Mouse (Mus musculus) spleen, adult 2 months (tissue): ENCODE data around the gene Gm49380. TPM values are rescaled to one million over a fixed set of nuclear protein-coding genes. Genes with fewer than 3 reads are reported as not detected.

Experiments used
- DNase-seq, 2 experiments: peaks; one replicate each; pipeline versions ENCODE4 v3.0.0 to v3.0.0-alpha.2; 2012 to 2021; ENCODE audit warnings: low spot score in 2 of 2, low read depth in 1 of 2
- H3K27ac ChIP-seq: fragments of 200-500 bp; 2 replicates; pipeline ENCODE4 v1.5.1; 2012; ENCODE audit warnings: low read length, inconsistent platforms; ENCODE audit not compliant: insufficient read depth
- H3K27me3 ChIP-seq: fragments of 200-500 bp; 2 replicates; pipeline ENCODE4 v1.6.1; 2012; ENCODE audit warnings: mild to moderate bottlenecking, moderate library complexity, low read length, inconsistent platforms; ENCODE audit not compliant: control insufficient read depth, insufficient read depth
- H3K36me3 ChIP-seq: fragments of 200-500 bp; 2 replicates; pipeline ENCODE4 v1.6.1; 2012; ENCODE audit warnings: mild to moderate bottlenecking, low read length, inconsistent platforms; ENCODE audit not compliant: control insufficient read depth, insufficient read depth
- H3K4me1 ChIP-seq: fragments of 200-500 bp; 2 replicates; pipeline ENCODE4 v1.6.1; 2011; ENCODE audit warnings: inconsistent platforms; ENCODE audit not compliant: control insufficient read depth, insufficient read depth, insufficient read length
- H3K4me3 ChIP-seq: fragments of 200-500 bp; 2 replicates; pipeline ENCODE4 v1.5.1; 2011; ENCODE audit warnings: mild to moderate bottlenecking, inconsistent platforms; ENCODE audit not compliant: insufficient read depth, insufficient read length; ENCODE audit errors: extremely low read depth
- CTCF ChIP-seq: fragments of 200-500 bp; IDR thresholded peaks from 2 replicates; pipeline ENCODE4 v1.5.1; 2011; ENCODE audit warnings: mild to moderate bottlenecking, inconsistent platforms; ENCODE audit not compliant: insufficient read depth, insufficient read length, insufficient replicate concordance; ENCODE audit errors: extremely low read depth
- POLR2A ChIP-seq: fragments of 200-500 bp; IDR thresholded peaks from 2 replicates; pipeline ENCODE4 v1.6.1; 2011; ENCODE audit warnings: low read depth, low read length, inconsistent platforms
- WGBS: fragments of 180-500 bp; shearing (Covaris S2); methylation state at CpG from one replicate; pipeline ENCODE4 v1.1.7; 2018; 5-methylcytosine and 5-hydroxymethylcytosine counted together
- polyA plus RNA-seq: library from polyadenylated mRNA; depleted of rRNA; stranded (reverse); fragments of >200 nt; gene quantifications from 2 replicates; pipeline ENCODE4 v1.2.3, GENCODE M21; 2012

Gm49380 gene
- polyA plus RNA-seq, 1 experiment = not detected

DNA sequence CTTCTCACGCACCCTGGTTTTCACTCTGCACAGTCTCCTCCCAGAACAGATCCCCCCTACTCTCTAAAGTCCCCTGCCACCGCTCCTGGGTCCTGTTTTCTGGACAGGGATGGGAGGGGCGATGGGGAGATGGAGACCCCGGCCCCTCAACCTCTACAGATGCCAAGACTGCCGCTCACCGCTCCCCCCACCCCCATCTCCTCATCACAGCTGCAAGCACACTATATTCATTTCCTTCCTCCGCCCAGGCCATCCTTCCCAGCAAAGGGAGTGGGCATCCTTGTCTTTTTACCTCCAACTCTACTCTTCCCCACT is 17.9 kb upstream of the Gm49380 start:
- Histone ChIP-seq H3K36me3 (no peaks in the 10 kb centered on the region), H3K4me3 (no peak overlapping the region), H3K27me3 (peaks cover 9% of the 10 kb centered on the region), H3K4me1 (peaks cover 17% of the 10 kb centered on the region), H3K27ac (no peak overlapping the region; the same call in 1 of the 2 replicates)
- TF ChIP-seq CTCF (no peak), POLR2A (no peak)
- 44% methylated on average over 7 of the region's 7 CpGs for WGBS
- no peak for DNase-seq

DNA sequence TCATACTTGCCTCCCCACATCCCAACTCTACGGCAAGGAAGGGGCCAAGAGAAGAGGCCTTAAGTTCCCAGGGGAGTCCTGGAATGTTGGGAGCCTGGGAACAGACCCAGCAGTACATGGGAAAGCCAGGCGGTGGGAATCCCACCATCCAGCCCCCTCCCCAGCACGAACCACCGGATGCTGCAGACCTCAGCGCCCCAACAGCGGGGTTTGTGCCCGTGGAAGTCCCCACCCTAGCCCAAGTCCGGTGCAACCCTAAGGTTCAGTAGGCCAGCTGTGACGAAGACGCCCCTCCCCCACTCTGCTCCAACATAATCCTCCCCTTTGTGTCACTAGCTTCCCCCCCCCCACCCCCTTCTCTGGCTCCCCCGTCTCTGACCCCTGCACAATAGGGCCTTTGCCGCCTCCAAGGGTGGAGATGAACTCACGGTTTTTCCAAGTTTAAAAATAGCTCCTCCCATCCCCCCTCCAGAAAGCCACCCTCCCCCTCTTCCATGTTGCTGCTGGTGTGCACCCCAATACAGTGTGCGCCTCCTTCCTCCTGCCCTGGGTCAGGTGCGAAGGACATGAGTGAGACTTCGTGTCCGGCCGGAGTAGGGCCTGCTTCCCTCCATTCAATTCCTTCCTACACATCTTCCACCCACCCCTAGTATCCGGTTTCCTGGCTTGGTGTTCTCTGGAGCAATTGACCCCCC is 17.4 kb upstream of the Gm49380 start:
- TF ChIP-seq CTCF (no peak), POLR2A (no peak)
- no peaks in the 10 kb centered on the region for H3K36me3 ChIP-seq
- 33% methylated on average over 19 of the region's 19 CpGs for WGBS
- DNase-seq = no peak
- H3K27ac ChIP-seq = peak overlapping the region; percentile 68
- H3K4me1 ChIP-seq = peaks cover 17% of the 10 kb centered on the region
- H3K4me3 ChIP-seq = peak overlapping the region; percentile 52; the same call in 1 of the 2 replicates
- peaks cover 9% of the 10 kb centered on the region for H3K27me3 ChIP-seq

DNA sequence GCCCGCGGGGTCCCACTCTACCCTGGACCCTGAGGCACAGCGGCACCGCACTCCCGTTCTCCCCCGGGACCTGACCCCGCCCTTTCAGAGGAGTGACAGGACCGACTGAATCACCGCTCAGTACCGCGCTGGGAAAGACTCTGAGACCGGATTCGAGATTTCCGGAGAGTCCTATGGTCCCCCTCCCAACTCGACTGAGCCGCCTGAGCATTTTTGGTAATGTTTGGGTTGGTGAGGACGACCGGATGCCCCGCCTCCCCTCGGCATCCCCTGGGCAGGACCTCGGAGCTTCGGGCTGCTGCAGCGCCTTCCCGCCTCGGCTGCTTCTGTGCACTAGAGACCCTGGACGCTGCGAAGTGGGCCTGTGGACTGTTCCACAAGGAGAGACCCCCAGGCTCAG is 16.7 kb upstream of the Gm49380 start:
- under 1% methylated on average over 27 of the region's 27 CpGs for WGBS
- DNase-seq = peak; percentile 43 to 78
- peak overlapping the region; percentile 68 for H3K27ac ChIP-seq
- H3K4me3 ChIP-seq = peak overlapping the region; percentile 52
- H3K36me3 ChIP-seq = no peaks in the 10 kb centered on the region
- H3K27me3 ChIP-seq = peaks cover 8% of the 10 kb centered on the region
- peaks cover 16% of the 10 kb centered on the region for H3K4me1 ChIP-seq
- TF ChIP-seq CTCF = no peak
- 0 out of 2 replicates have a peak, but pooled peaks have one; percentile 5 for TF ChIP-seq POLR2A

DNA sequence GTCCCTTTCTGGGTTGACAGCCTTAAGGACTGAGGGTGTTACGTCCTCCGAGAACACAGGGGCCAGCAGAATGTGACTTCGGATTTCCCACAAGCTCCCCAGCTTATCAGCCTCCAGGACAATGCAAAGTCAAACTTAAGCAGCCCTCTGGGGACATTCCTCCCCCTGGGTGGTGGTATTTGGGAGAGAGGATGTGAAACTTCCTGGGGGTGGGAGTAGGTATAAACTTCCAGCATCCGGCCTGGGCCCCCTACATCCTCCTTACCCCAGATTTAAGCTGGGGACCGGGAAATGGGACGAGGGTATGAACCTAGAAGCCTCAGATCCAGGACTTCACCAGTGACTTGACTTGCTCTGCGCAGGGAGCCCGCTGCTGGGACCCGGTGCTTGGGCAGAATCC is 16.3 kb upstream of the Gm49380 start:
- Histone ChIP-seq H3K27me3 (peaks cover 6% of the 10 kb centered on the region), H3K4me1 (peaks cover 13% of the 10 kb centered on the region; the same call in 1 of the 2 replicates), H3K27ac (peak overlapping the region; percentile 50), H3K4me3 (peak overlapping the region; percentile 52), H3K36me3 (no peaks in the 10 kb centered on the region)
- WGBS = 13% methylated on average over 9 of the region's 9 CpGs
- no peak for TF ChIP-seq POLR2A
- TF ChIP-seq CTCF = no peak
- no peak for DNase-seq

DNA sequence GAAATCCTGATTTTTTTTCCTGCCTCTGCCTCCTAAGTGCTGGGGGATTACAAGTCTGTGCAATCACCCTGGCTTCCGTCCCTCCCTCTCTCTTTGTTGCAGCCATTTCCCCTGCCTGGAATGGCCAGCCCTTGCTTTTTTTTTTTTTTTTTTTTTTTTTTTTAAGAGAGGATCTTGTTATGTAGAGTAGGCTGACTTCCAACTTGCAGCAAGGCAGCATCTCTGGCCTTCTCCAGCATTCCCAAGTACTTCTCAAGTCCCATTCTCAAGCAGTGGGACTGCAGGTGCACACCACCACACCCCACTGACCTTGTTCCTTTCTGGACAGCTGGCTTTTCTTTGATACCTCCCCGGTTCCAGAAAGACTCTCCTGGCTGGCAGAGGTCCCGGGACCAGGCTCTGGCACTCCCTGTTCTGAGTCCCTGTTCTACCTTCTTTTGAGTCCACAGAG is 14.1 kb upstream of the Gm49380 start:
- TF ChIP-seq POLR2A (no peak), CTCF (no peak)
- no peak overlapping the region for H3K4me3 ChIP-seq
- H3K27ac ChIP-seq = no peak overlapping the region
- H3K4me1 ChIP-seq = peaks cover 13% of the 10 kb centered on the region; the same call in 1 of the 2 replicates
- WGBS = 78% methylated on average over 3 of the region's 3 CpGs
- DNase-seq = no peak
- H3K36me3 ChIP-seq = no peaks in the 10 kb centered on the region
- no peaks in the 10 kb centered on the region for H3K27me3 ChIP-seq

DNA sequence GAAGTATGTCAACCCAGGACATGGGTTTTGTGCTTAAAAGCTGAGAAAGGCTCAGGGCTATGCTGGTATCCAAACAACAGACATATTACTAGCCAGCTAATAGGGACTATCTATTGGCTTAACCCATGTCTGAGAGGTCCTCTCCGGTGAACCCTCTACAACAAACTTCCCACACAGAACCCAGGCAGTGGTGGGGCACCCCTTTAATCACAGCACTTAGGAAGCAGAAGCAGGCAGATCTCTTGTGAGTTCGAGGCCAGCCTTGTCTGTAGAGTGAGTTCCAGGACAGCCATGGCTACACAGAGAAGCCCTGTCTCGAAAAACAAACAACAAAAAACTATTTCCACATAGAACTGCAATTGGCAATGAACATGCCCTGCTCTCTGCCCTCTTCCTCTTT is 13.4 kb upstream of the Gm49380 start:
- Histone ChIP-seq H3K4me1 (peaks cover 13% of the 10 kb centered on the region; the same call in 1 of the 2 replicates), H3K27me3 (no peaks in the 10 kb centered on the region), H3K36me3 (no peaks in the 10 kb centered on the region), H3K4me3 (no peak overlapping the region), H3K27ac (no peak overlapping the region)
- WGBS = 71% methylated on average over 3 of the region's 3 CpGs
- no peak for DNase-seq
- TF ChIP-seq CTCF (no peak), POLR2A (no peak)

DNA sequence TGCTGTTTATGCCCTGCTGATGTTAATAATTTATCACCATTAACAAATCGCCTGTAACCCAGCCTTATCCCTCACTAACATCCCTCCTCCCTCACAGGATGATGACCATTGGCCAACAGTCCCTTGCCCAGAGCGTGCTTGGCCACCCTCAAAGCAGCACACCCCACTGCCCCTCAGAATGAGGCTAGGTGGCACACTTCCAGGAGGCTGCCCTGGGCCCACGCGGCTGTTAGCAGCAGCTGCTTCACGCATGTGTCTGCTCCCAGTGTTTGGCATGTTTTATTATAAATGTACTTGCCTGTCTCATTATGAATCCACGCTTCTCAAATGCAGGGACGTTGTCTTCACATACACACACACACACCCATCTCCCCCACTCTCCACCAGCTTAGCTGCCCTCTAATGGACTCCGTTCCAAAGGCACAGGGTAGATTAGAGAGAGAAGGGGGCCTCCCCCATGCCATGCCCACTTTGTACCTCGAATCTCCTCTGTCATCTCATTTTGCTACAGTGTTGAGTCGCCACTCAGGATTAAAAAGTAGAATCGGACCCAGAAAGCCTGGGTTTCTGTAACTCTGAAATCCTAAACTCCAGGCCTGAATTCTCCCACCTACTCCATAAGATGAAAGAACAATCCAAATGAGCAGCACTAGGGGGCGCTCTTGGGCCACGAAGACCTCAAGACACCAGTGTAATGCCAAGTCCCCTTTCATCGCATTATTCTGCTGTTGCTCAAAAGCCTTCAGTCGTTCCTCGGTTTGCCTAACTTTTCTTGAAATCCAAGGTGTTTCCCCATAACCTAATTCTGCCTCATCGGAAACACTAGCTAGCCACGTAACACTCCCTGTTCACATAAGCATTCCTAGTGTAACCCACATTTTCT is 12.5 kb upstream of the Gm49380 start:
- Histone ChIP-seq H3K4me1 (peaks cover 10% of the 10 kb centered on the region; the same call in 1 of the 2 replicates), H3K27ac (no peak overlapping the region), H3K4me3 (no peak overlapping the region), H3K36me3 (no peaks in the 10 kb centered on the region), H3K27me3 (no peaks in the 10 kb centered on the region)
- DNase-seq = peak; percentile 65 to 80
- no peak for TF ChIP-seq POLR2A
- peak; percentile 83; the same call in 1 of the 2 replicates for TF ChIP-seq CTCF
- WGBS = 41% methylated on average over 18 of the region's 18 CpGs
